Mouse (Mus musculus) forebrain, embryonic 14.5 days (tissue): ENCODE measurements around the gene Gm39566. TPM values are rescaled to one million over a fixed set of nuclear protein-coding genes. Genes with fewer than 3 reads are reported as not detected.

ENCODE experiments used
- ATAC-seq: fragments of 200-750 bp; cut with Nextera tagmentation; 2 replicates; pipeline ENCODE4 v1.8.0; 2017; ENCODE audit warnings: mild to moderate bottlenecking, moderate library complexity
- DNase-seq: peaks from one replicate; pipeline ENCODE4 v3.0.0-alpha.2; 2015; ENCODE audit warnings: low spot score
- H3K27ac ChIP-seq: fragments of 300-500 bp; sonication (generic); 2 replicates; pipeline ENCODE4 v1.5.1; 2014; ENCODE audit warnings: low read depth, mild to moderate bottlenecking, control low read depth, low read length, moderate library complexity
- H3K27me3 ChIP-seq: fragments of 300-500 bp; sonication (generic); replicated peaks from 2 replicates; pipeline ENCODE4 v1.6.1; 2014; ENCODE audit warnings: low read length, control low read depth, mixed read lengths; ENCODE audit not compliant: control insufficient read depth, insufficient read depth
- H3K36me3 ChIP-seq: fragments of 300-500 bp; sonication (generic); 2 replicates; pipeline ENCODE4 v1.6.1; 2014; ENCODE audit warnings: low read length, control low read depth; ENCODE audit not compliant: control insufficient read depth, insufficient read depth
- H3K4me1 ChIP-seq: fragments of 300-500 bp; sonication (generic); 2 replicates; pipeline ENCODE4 v1.6.1; 2014; ENCODE audit warnings: antibody characterized with exemption, low read length, control low read depth; ENCODE audit not compliant: control insufficient read depth, insufficient read depth
- H3K4me2 ChIP-seq: fragments of 300-500 bp; sonication (generic); 2 replicates; pipeline ENCODE4 v1.6.1; 2014; ENCODE audit warnings: mild to moderate bottlenecking, control low read depth, low read length
- H3K4me3 ChIP-seq: fragments of 300-500 bp; sonication (generic); 2 replicates; pipeline ENCODE4 v1.5.1; 2014; ENCODE audit warnings: low read depth, low read length, control low read depth
- H3K9ac ChIP-seq: fragments of 300-500 bp; sonication (generic); 2 replicates; pipeline ENCODE4 v1.6.1; 2014; ENCODE audit warnings: mild to moderate bottlenecking, low read length, control low read depth, moderate library complexity
- H3K9me3 ChIP-seq: fragments of 300-500 bp; sonication (generic); replicated peaks from 2 replicates; pipeline ENCODE4 v1.6.1; 2016; ENCODE audit warnings: low read length, control low read depth, mixed read lengths; ENCODE audit not compliant: control insufficient read depth
- WGBS: fragments of 180-500 bp; shearing (Covaris S2); extraction: QIAGEN DNeasy Blood & Tissue Kit; methylation state at CpG from one replicate; pipeline ENCODE4 v1.1.7; 2014; 5-methylcytosine and 5-hydroxymethylcytosine counted together
- polyA plus RNA-seq: library from polyadenylated mRNA; unstranded; fragments of >200 nt; fragmentation: Nextera tagmentation; extraction: Ambion mirVana; gene quantifications from 2 replicates; pipeline ENCODE4 v1.2.1, GENCODE M21; 2014

Gm39566 gene
- polyA plus RNA-seq, 1 experiment from 2014 or later: not detected

GRCm38 (mm10) chr11:69778258-69778982 is 36.7 kb downstream of the Gm39566 start:
- 62% methylated on average over 23 of the region's 23 CpGs for WGBS
- DNase-seq: no peak
- Histone ChIP-seq H3K4me2 (no peak overlapping the region), H3K9me3 (no peaks in the 10 kb centered on the region), H3K36me3 (0 out of 2 replicates have a peak, but pooled peaks cover 3% of the 10 kb centered on the region), H3K27ac (no peak overlapping the region), H3K4me3 (no peak overlapping the region), H3K9ac (no peak overlapping the region), H3K4me1 (no peaks in the 10 kb centered on the region), H3K27me3 (no peaks in the 10 kb centered on the region)
- no peak for ATAC-seq

DNA sequence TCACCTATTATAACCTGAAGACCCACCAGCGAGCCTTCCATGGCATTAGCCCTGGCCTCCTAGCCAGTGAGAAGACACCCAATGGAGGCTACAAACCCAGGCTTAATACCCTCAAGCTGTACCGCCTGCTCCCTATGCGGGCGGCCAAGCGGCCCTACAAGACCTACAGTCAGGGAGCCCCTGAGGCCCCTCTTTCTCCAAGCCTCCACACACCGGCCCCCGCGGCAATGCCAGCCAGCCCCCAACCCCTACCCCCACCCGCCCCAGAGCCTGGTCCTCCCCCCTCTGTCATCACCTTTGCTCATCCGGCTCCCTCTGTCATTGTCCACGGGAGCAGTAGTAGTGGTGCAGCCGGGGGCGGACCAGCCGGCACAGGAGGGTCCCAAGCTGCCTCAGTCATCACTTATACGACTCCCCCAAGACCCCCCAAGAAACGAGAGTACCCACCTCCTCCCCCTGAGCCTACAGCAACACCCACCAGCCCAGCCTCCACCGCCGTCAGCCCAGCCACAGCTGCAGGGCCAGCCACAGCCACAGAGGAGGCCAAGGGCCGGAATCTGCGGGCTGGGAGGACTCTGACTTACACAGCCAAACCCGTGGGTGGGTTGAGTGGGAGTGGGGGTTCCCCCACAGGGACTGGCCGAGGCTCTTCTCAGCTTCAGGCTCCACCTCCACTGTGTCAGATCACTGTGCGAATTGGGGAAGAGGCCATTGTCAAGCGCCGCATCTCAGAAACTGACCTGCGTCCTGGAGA is 37.4 kb downstream of the Gm39566 start:
- DNase-seq (no peak), ATAC-seq (no peak)
- H3K27me3 ChIP-seq: no peaks in the 10 kb centered on the region
- 71% methylated on average over 26 of the region's 26 CpGs for WGBS
- H3K4me2 ChIP-seq: no peak overlapping the region
- 0 out of 2 replicates have a peak, but pooled peaks cover 3% of the 10 kb centered on the region for H3K36me3 ChIP-seq
- H3K9ac ChIP-seq: no peak overlapping the region
- no peak overlapping the region for H3K4me3 ChIP-seq
- no peaks in the 10 kb centered on the region for H3K9me3 ChIP-seq
- no peak overlapping the region for H3K27ac ChIP-seq
- H3K4me1 ChIP-seq: no peaks in the 10 kb centered on the region

DNA sequence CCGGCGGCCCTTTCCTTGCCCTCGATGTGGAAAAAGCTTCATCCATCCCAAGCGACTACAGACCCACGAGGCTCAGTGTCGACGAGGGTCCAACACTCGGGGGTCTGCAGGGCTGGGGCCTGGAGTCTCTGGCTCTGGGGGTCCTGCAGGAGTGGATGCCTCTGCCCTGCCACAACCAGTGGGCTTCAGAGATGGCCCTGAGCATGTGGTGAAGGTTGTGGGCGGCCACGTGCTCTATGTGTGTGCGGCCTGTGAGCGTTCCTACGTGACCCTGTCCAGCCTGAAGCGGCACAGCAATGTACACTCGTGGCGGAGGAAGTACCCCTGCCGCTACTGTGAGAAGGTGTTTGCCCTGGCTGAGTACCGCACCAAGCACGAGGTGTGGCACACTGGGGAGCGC is 38.6 kb downstream of the Gm39566 start:
- 85% methylated on average over 20 of the region's 20 CpGs for WGBS
- no peak overlapping the region for H3K4me2 ChIP-seq
- H3K36me3 ChIP-seq: 0 out of 2 replicates have a peak, but pooled peaks cover 3% of the 10 kb centered on the region
- H3K9ac ChIP-seq: no peak overlapping the region
- no peak overlapping the region for H3K27ac ChIP-seq
- no peaks in the 10 kb centered on the region for H3K27me3 ChIP-seq
- no peaks in the 10 kb centered on the region for H3K9me3 ChIP-seq
- H3K4me1 ChIP-seq: no peaks in the 10 kb centered on the region
- ATAC-seq (no peak), DNase-seq (no peak)
- H3K4me3 ChIP-seq: no peak overlapping the region

DNA sequence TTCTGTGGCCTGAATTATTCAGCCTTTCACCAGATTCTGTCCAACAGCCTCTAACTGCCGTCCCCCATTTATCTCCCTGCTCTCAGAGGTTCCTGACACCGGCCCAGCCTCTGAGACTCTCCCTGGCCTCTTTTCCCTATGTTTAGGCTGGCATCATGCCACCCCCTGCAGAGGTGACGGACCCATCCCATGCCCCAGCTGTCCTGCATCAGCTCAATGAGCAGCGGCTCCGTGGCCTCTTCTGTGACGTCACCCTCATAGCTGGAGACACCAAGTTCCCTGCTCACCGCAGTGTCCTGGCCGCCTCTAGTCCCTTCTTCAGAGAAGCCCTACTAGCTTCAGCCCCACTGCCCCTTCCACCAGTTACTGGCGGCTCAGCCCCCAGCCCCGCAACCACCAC is 39.4 kb downstream of the Gm39566 start:
- no peak overlapping the region for H3K27ac ChIP-seq
- no peak for ATAC-seq
- 76% methylated on average over 10 of the region's 10 CpGs for WGBS
- no peak overlapping the region for H3K4me3 ChIP-seq
- H3K36me3 ChIP-seq: 0 out of 2 replicates have a peak, but pooled peaks cover 3% of the 10 kb centered on the region
- no peak overlapping the region for H3K9ac ChIP-seq
- no peak for DNase-seq
- H3K4me1 ChIP-seq: no peaks in the 10 kb centered on the region
- no peaks in the 10 kb centered on the region for H3K27me3 ChIP-seq
- H3K4me2 ChIP-seq: no peak overlapping the region
- H3K9me3 ChIP-seq: no peaks in the 10 kb centered on the region

GRCm38 (mm10) chr11:69774961-69775360 is 40.1 kb downstream of the Gm39566 start:
- Histone ChIP-seq H3K9ac (no peak overlapping the region), H3K9me3 (no peaks in the 10 kb centered on the region), H3K4me2 (no peak overlapping the region), H3K36me3 (0 out of 2 replicates have a peak, but pooled peaks cover 3% of the 10 kb centered on the region), H3K27me3 (no peaks in the 10 kb centered on the region), H3K4me3 (no peak overlapping the region), H3K27ac (no peak overlapping the region), H3K4me1 (no peaks in the 10 kb centered on the region)
- ATAC-seq: no peak
- DNase-seq: no peak
- WGBS: 62% methylated on average over 5 of the region's 5 CpGs

GRCm38 (mm10) chr11:69767625-69767909 is 47.5 kb downstream of the Gm39566 start:
- 70% methylated on average over 4 of the region's 4 CpGs for WGBS
- no peak overlapping the region for H3K4me3 ChIP-seq
- H3K27me3 ChIP-seq: no peaks in the 10 kb centered on the region
- no peak for DNase-seq
- peaks cover 9% of the 10 kb centered on the region; the same call in 1 of the 2 replicates for H3K4me1 ChIP-seq
- 0 out of 2 replicates have a peak overlapping the region, but pooled peaks have one; percentile 52 for H3K4me2 ChIP-seq
- no peaks in the 10 kb centered on the region for H3K36me3 ChIP-seq
- H3K9me3 ChIP-seq: no peaks in the 10 kb centered on the region
- ATAC-seq: no peak
- H3K9ac ChIP-seq: no peak overlapping the region; the same call in 1 of the 2 replicates
- no peak overlapping the region for H3K27ac ChIP-seq

GRCm38 (mm10) chr11:69766872-69767624 is 48.0 kb downstream of the Gm39566 start:
- no peak for DNase-seq
- H3K9ac ChIP-seq: peak overlapping the region; percentile 95

GRCm38 (mm10) chr11:69766126-69766609 is 48.9 kb downstream of the Gm39566 start:
- Histone ChIP-seq H3K4me1 (peaks cover 9% of the 10 kb centered on the region; the same call in 1 of the 2 replicates), H3K9me3 (no peaks in the 10 kb centered on the region), H3K9ac (peak overlapping the region; percentile 95), H3K27ac (peak overlapping the region; percentile 85), H3K36me3 (no peaks in the 10 kb centered on the region), H3K27me3 (no peaks in the 10 kb centered on the region), H3K4me3 (peak overlapping the region; percentile 78), H3K4me2 (peak overlapping the region; percentile 52)
- DNase-seq (peak; percentile 65), ATAC-seq (peak; percentile 81)
- under 1% methylated on average over 36 of the region's 37 CpGs for WGBS

More at GRCm38 (mm10) chr11:69766872-69767624, 48.0 kb downstream of the Gm39566 start:
- peak overlapping the region; percentile 78 for H3K4me3 ChIP-seq
- no peaks in the 10 kb centered on the region for H3K36me3 ChIP-seq
- no peak for ATAC-seq
- H3K27ac ChIP-seq: no peak overlapping the region
- peaks cover 9% of the 10 kb centered on the region; the same call in 1 of the 2 replicates for H3K4me1 ChIP-seq
- peak overlapping the region; percentile 52 for H3K4me2 ChIP-seq
- H3K9me3 ChIP-seq: no peaks in the 10 kb centered on the region
- no peaks in the 10 kb centered on the region for H3K27me3 ChIP-seq
- 68% methylated on average over 13 of the region's 13 CpGs for WGBS
